ENCODE assay signal across 15 mouse cellular contexts in genomic region chr3:153475461-153475860, GRCm38 (mm10).
"Had no signal": no experiment of that assay in that cellular context is flagged by ENCODE, and none has a peak within 500 bp of the region (broad histone marks: within the 10 kb centered on the region; RNA-seq: fewer than 3 reads in every experiment).

No protein-coding gene starts in this region.

- H3K4me2 ChIP-seq: kidney, embryonic 15.5 days; liver, embryonic 11.5 days; lung, embryonic 14.5 days had no signal

- H3K27ac ChIP-seq: kidney, embryonic 15.5 days; left cerebral cortex, adult 2 months; liver, embryonic 14.5 days; macrophage had no signal

- H3K9me3 ChIP-seq: kidney, embryonic 15.5 days had no signal

- DNase-seq: kidney, adult 18-20 months; kidney, postnatal 10 days; kidney, postnatal 36 days; layer of hippocampus, postnatal 36 days; liver, postnatal 0 days; lung, embryonic 14.5 days; midbrain, embryonic 14.5 days; right cerebral cortex, postnatal 4 days; thymus, postnatal 36 days had no signal

- H3K27me3 ChIP-seq: kidney, embryonic 15.5 days had no signal

- ATAC-seq: liver, postnatal 0 days; lung, postnatal 0 days had no signal

- H3K36me3 ChIP-seq: kidney, embryonic 15.5 days had no signal

- H3K9ac ChIP-seq: kidney, embryonic 15.5 days; liver, embryonic 14.5 days; liver, postnatal 0 days; lung, embryonic 14.5 days had no signal

- H3K4me3 ChIP-seq: kidney, embryonic 15.5 days; left cerebral cortex, adult 2 months had no signal
